In genomic region chr3:84220748-84221147, GRCm38 (mm10) we compare ENCODE assay signal across 8 mouse cellular contexts. TPM values are rescaled to one million over a fixed set of nuclear protein-coding genes. Genes with fewer than 3 reads are reported as not detected.
DNase-seq lines count a peak whose midpoint lies in the region.
"Had no signal": no experiment of that assay in that cellular context is flagged by ENCODE, and none has a peak within 500 bp of the region (broad histone marks: within the 10 kb centered on the region; RNA-seq: fewer than 3 reads in every experiment).

No protein-coding gene starts in this region.

- no peaks in the 10 kb centered on the region for H3K9me3 ChIP-seq in megakaryocyte, embryonic 14.5 days

- peak; percentile 45 to 49 for DNase-seq in adrenal gland, adult 18-20 months (ENCODE audit: low spot score in 2 of 2)
- peak; percentile 86 for DNase-seq in cerebellum, postnatal 36 days
- DNase-seq in gastrocnemius, postnatal 10 days, result peak; percentile 52
- DNase-seq in induced T-regulatory cell, adult 2 months (ENCODE audit: low read depth), result peak; percentile 60
- peak; percentile 81 to 85 for DNase-seq in left cerebral cortex, postnatal 14 days (ENCODE audit: low spot score in 2 of 2)
- DNase-seq in right cerebral cortex, postnatal 36 days (ENCODE audit: low spot score in 2 of 2), result peak; percentile 73 to 87

- H3K4me1 ChIP-seq in megakaryocyte, embryonic 14.5 days, result peaks cover 11% of the 10 kb centered on the region

- H3K27me3 ChIP-seq in megakaryocyte, embryonic 14.5 days (replicated peaks), result peaks cover 64% of the 10 kb centered on the region

- peak overlapping the region; percentile 55 for H3K4me3 ChIP-seq in megakaryocyte, embryonic 14.5 days (replicated peaks)

- intact Hi-C loops in left cerebral cortex, postnatal 14 days (cut with DNase I), result no loop called here

- no peaks in the 10 kb centered on the region for H3K36me3 ChIP-seq in megakaryocyte, embryonic 14.5 days (replicated peaks; ENCODE audit: low read length)

RNA-seq across cellular contexts. Expression of gene Gm6525, which starts 46.8 kb away (rescaled TPM):
- total RNA-seq in adrenal gland, adult 18-20 months (2021), result under 1 TPM in 1 of 2 experiments, not detected in 1; 0.30 TPM
- total RNA-seq in gastrocnemius, postnatal 10 days (2021), result under 1 TPM in 1 of 2 experiments, not detected in 1; 0.31 TPM
- total RNA-seq in left cerebral cortex, postnatal 14 days (2021), result under 1 TPM in 1 of 2 experiments, not detected in 1; 0.35 TPM
- not detected in 2 replicates for polyA plus RNA-seq in megakaryocyte, embryonic 14.5 days (2012; ENCODE audit: insufficient read depth, low replicate concordance)
- polyA plus RNA-seq: large intestine, adult 2 months had no signal

Comparison
In these comparisons a context has a peak if more than half of its experiments do, and no peak if none do; other contexts are left out.
1. Peak in every context shown above with its lines: DNase-seq and H3K4me3 ChIP-seq.